21 mouse cellular contexts compared by ENCODE assay signal in the genomic region with DNA sequence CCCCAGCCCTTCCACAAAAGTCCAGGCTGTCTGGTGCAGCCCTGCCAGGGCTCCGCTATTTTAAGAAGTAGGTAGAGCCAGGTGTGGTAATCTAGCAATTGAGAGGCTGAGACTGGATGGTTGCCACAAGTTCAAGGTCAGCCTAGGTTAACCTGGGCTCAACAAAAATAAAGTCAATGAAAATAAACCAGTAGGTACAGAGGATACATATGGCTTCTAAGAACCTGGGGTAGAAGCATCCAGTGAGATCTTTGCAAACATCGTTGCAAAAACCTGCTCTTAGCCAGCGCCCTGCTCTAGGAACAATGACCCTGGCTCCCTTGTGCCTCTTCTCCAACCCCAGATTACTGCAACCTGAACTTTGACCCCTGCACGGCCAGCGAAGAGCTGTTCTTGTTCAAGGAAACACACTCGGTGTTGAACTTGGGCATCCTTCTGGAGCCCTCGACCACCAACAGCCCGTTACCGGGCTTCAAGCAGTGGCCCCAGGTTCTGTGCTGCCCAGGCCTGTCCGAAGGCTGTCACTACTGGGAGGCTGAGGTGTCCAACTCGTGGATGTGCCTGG. TPM values are rescaled to one million over a fixed set of nuclear protein-coding genes. Genes with fewer than 3 reads are reported as not detected.
DNase-seq lines count a peak whose midpoint lies in the region; ATAC-seq and TF ChIP-seq lines count a peak whose summit lies in the region.
"Had no signal": no experiment of that assay in that cellular context is flagged by ENCODE, and none has a peak within 500 bp of the region (broad histone marks: within the 10 kb centered on the region; RNA-seq: fewer than 3 reads in every experiment).

No protein-coding gene starts in this region.

- H3K4me2 ChIP-seq in heart, postnatal 0 days (ENCODE audit: low read depth, low read length), result no peak overlapping the region
- H3K4me2 ChIP-seq in intestine, embryonic 15.5 days (replicated peaks), result peak overlapping the region; percentile 30; the same call in 1 of the 2 replicates
- H3K4me2 ChIP-seq in kidney, embryonic 15.5 days, result no peak overlapping the region
- H3K4me2 ChIP-seq in liver, postnatal 0 days (ENCODE audit: low read depth, low read length), result peak overlapping the region; percentile 56
- H3K4me2 ChIP-seq: embryonic facial prominence, embryonic 12.5 days; hindbrain, embryonic 14.5 days; midbrain, embryonic 12.5 days had no signal

- TF ChIP-seq CTCF in heart, postnatal 0 days (IDR thresholded peaks at IDR 0.05; ENCODE audit: low read depth), result no peak
- TF ChIP-seq CTCF in liver, postnatal 0 days (IDR thresholded peaks at IDR 0.05; ENCODE audit: low read depth), result no peak

- H3K27ac ChIP-seq in heart, postnatal 0 days (ENCODE audit: low read depth), result peak overlapping the region; percentile 80
- peak overlapping the region; percentile 71; the same call in 1 of the 2 replicates for H3K27ac ChIP-seq in intestine, embryonic 15.5 days
- peak overlapping the region; percentile 91 for H3K27ac ChIP-seq in kidney, embryonic 15.5 days
- H3K27ac ChIP-seq in liver, postnatal 0 days (ENCODE audit: low read depth), result peak overlapping the region; percentile 86
- H3K27ac ChIP-seq: hindbrain, embryonic 14.5 days; midbrain, embryonic 12.5 days had no signal

- 75% methylated on average over 11 of the region's 11 CpGs for WGBS in heart, postnatal 0 days
- WGBS in intestine, embryonic 15.5 days, result 74% methylated on average over 11 of the region's 11 CpGs
- WGBS in kidney, embryonic 15.5 days, result 79% methylated on average over 11 of the region's 11 CpGs
- 55% methylated on average over 11 of the region's 11 CpGs for WGBS in liver, postnatal 0 days (ENCODE audit: insufficient replicate concordance)

- H3K9ac ChIP-seq in heart, postnatal 0 days (replicated peaks; ENCODE audit: low read depth, low read length), result no peak overlapping the region
- H3K9ac ChIP-seq in intestine, embryonic 15.5 days, result no peak overlapping the region
- H3K9ac ChIP-seq in kidney, embryonic 15.5 days, result no peak overlapping the region
- H3K9ac ChIP-seq in liver, postnatal 0 days (replicated peaks), result peak overlapping the region; percentile 63
- H3K9ac ChIP-seq: embryonic facial prominence, embryonic 12.5 days; forebrain, postnatal 0 days; hindbrain, embryonic 14.5 days; midbrain, embryonic 12.5 days had no signal

- no peaks in the 10 kb centered on the region for H3K27me3 ChIP-seq in heart, postnatal 0 days (ENCODE audit: control insufficient read depth, insufficient read depth, low read length)
- no peaks in the 10 kb centered on the region for H3K27me3 ChIP-seq in intestine, embryonic 15.5 days (replicated peaks)
- no peaks in the 10 kb centered on the region for H3K27me3 ChIP-seq in kidney, embryonic 15.5 days
- H3K27me3 ChIP-seq in liver, postnatal 0 days (ENCODE audit: insufficient read depth, low read length), result no peaks in the 10 kb centered on the region
- H3K27me3 ChIP-seq: midbrain, embryonic 12.5 days had no signal

- H3K36me3 ChIP-seq in heart, postnatal 0 days (replicated peaks; ENCODE audit: control insufficient read depth, insufficient read depth, low read length), result no peaks in the 10 kb centered on the region
- no peaks in the 10 kb centered on the region for H3K36me3 ChIP-seq in intestine, embryonic 15.5 days
- H3K36me3 ChIP-seq in kidney, embryonic 15.5 days, result no peaks in the 10 kb centered on the region
- no peaks in the 10 kb centered on the region for H3K36me3 ChIP-seq in liver, postnatal 0 days (replicated peaks; ENCODE audit: insufficient read depth, low read length)
- H3K36me3 ChIP-seq: embryonic facial prominence, embryonic 12.5 days; midbrain, embryonic 12.5 days had no signal

- no peaks in the 10 kb centered on the region for H3K9me3 ChIP-seq in heart, postnatal 0 days (replicated peaks; ENCODE audit: control insufficient read depth, low read length)
- H3K9me3 ChIP-seq in intestine, embryonic 15.5 days, result no peaks in the 10 kb centered on the region
- H3K9me3 ChIP-seq in kidney, embryonic 15.5 days (replicated peaks), result no peaks in the 10 kb centered on the region
- no peaks in the 10 kb centered on the region for H3K9me3 ChIP-seq in liver, postnatal 0 days (ENCODE audit: low read length)
- H3K9me3 ChIP-seq: embryonic facial prominence, embryonic 12.5 days; midbrain, embryonic 12.5 days had no signal

- peaks cover 24% of the 10 kb centered on the region for H3K4me1 ChIP-seq in heart, postnatal 0 days (ENCODE audit: control insufficient read depth, insufficient read depth)
- peaks cover 25% of the 10 kb centered on the region for H3K4me1 ChIP-seq in intestine, embryonic 15.5 days (replicated peaks)
- H3K4me1 ChIP-seq in kidney, embryonic 15.5 days, result peaks cover 44% of the 10 kb centered on the region
- H3K4me1 ChIP-seq in liver, postnatal 0 days (ENCODE audit: insufficient read depth), result peaks cover 25% of the 10 kb centered on the region
- H3K4me1 ChIP-seq: midbrain, embryonic 12.5 days had no signal

- no peak overlapping the region for H3K4me3 ChIP-seq in heart, postnatal 0 days (ENCODE audit: low read depth, low read length)
- H3K4me3 ChIP-seq in intestine, embryonic 15.5 days (replicated peaks), result no peak overlapping the region
- no peak overlapping the region for H3K4me3 ChIP-seq in kidney, embryonic 15.5 days (replicated peaks)
- H3K4me3 ChIP-seq in liver, postnatal 0 days (ENCODE audit: low read depth, low read length), result peak overlapping the region; percentile 13; the same call in 1 of the 2 replicates
- H3K4me3 ChIP-seq: embryonic facial prominence, embryonic 12.5 days; midbrain, embryonic 12.5 days had no signal

- DNase-seq in heart, postnatal 0 days (ENCODE audit: low spot score), result no peak
- no peak for DNase-seq in heart, postnatal 25 days (ENCODE audit: low spot score)
- peak; percentile 49 for DNase-seq in liver, postnatal 0 days
- no peak for DNase-seq in left cerebral cortex, postnatal 36 days (ENCODE audit: low spot score in 2 of 2)
- no peak for DNase-seq in frontal cortex, adult 2 months (ENCODE audit: extremely low spot score in 1 of 2, low spot score in 1 of 2)
- DNase-seq: cerebellum, postnatal 14 days; forebrain, postnatal 0 days; gastrocnemius, postnatal 14 days; left cerebral cortex, postnatal 4 days; lung, postnatal 14 days; right cerebral cortex, postnatal 4 days had no signal

- ATAC-seq in heart, postnatal 0 days (ENCODE audit: insufficient read depth, low read depth), result peak; percentile 28
- ATAC-seq in intestine, embryonic 15.5 days, result 0 out of 2 replicates have a peak, but pooled peaks have one; percentile 4
- no peak for ATAC-seq in kidney, embryonic 15.5 days (replicated peaks; ENCODE audit: low FRiP score)
- ATAC-seq in liver, postnatal 0 days, result peak; percentile 43
- ATAC-seq: forebrain, postnatal 0 days had no signal

- TF ChIP-seq EP300 in heart, postnatal 0 days (IDR thresholded peaks at IDR 0.05; ENCODE audit: low read depth), result no peak
- TF ChIP-seq EP300 in liver, postnatal 0 days (IDR thresholded peaks at IDR 0.05; ENCODE audit: low read depth), result no peak

- intact Hi-C loops in heart, postnatal 25 days (cut with DNase I), result no loop called here
- intact Hi-C loops in left cerebral cortex, postnatal 36 days (cut with DNase I), result no loop called here

RNA-seq across cellular contexts. Expression of gene Trim80, which starts 7.1 kb away (rescaled TPM):
- total RNA-seq in heart, postnatal 0 days (2014; rRNA removed; ENCODE audit: low replicate concordance), result not detected in 2 replicates
- polyA plus RNA-seq in heart, postnatal 0 days (2015; fragmentation: Nextera tagmentation; extraction: Ambion mirVana), result 0.18 and 0.26 TPM in 2 replicates
- total RNA-seq in heart, postnatal 25 days (2021), result not detected
- 0.49 and 0.66 TPM in 2 replicates for polyA plus RNA-seq in intestine, embryonic 15.5 days (2015; fragmentation: Nextera tagmentation; extraction: Ambion mirVana)
- 0.18 and 0.30 TPM in 2 replicates for polyA plus RNA-seq in kidney, embryonic 15.5 days (2015; fragmentation: Nextera tagmentation; extraction: Ambion mirVana)
- polyA plus RNA-seq in liver, postnatal 0 days (2015; fragmentation: Nextera tagmentation; extraction: Ambion mirVana), result 2.1 and 2.8 TPM in 2 replicates
- not detected for total RNA-seq in left cerebral cortex, postnatal 36 days (2021)
- 0.06 and 0.17 TPM in 2 replicates for polyA plus RNA-seq in frontal cortex, adult 2 months (2012; rRNA removed)
- total RNA-seq: CH12.LX; forebrain, postnatal 0 days; gastrocnemius, postnatal 14 days; layer of hippocampus, adult 8-10 months had no signal
- polyA plus RNA-seq: embryonic facial prominence, embryonic 12.5 days; forebrain, postnatal 0 days; hindbrain, embryonic 14.5 days; midbrain, embryonic 12.5 days; neural tube, embryonic 11.5 days; stomach, embryonic 14.5 days had no signal

RNA-seq across cellular contexts. Expression of gene Slc16a5, which starts 14.9 kb away (rescaled TPM):
- 0.99 and 3.8 TPM in 2 replicates for total RNA-seq in heart, postnatal 0 days (2014; rRNA removed; ENCODE audit: low replicate concordance)
- polyA plus RNA-seq in heart, postnatal 0 days (2015; fragmentation: Nextera tagmentation; extraction: Ambion mirVana), result 0.11 and 0.15 TPM in 2 replicates
- total RNA-seq in heart, postnatal 25 days (2021), result not detected
- 2.8 and 3.7 TPM in 2 replicates for polyA plus RNA-seq in intestine, embryonic 15.5 days (2015; fragmentation: Nextera tagmentation; extraction: Ambion mirVana)
- 15.8 and 22.3 TPM in 2 replicates for polyA plus RNA-seq in kidney, embryonic 15.5 days (2015; fragmentation: Nextera tagmentation; extraction: Ambion mirVana)
- polyA plus RNA-seq in liver, postnatal 0 days (2015; fragmentation: Nextera tagmentation; extraction: Ambion mirVana), result 10.4 and 11.5 TPM in 2 replicates
- total RNA-seq in left cerebral cortex, postnatal 36 days (2021), result not detected
- 0.06 TPM in 1 of 2 replicates, not detected in the other for polyA plus RNA-seq in frontal cortex, adult 2 months (2012; rRNA removed)
- total RNA-seq: forebrain, postnatal 0 days; gastrocnemius, postnatal 14 days; left cerebral cortex, postnatal 4 days had no signal
- polyA plus RNA-seq: adrenal gland, adult 2 months; hindbrain, embryonic 14.5 days had no signal

RNA-seq across cellular contexts. Expression of gene Kctd2, which starts 27.5 kb away (rescaled TPM):
- 8.3 and 8.4 TPM in 2 replicates for total RNA-seq in heart, postnatal 0 days (2014; rRNA removed; ENCODE audit: low replicate concordance)
- 15.1 and 15.6 TPM in 2 replicates for polyA plus RNA-seq in heart, postnatal 0 days (2015; fragmentation: Nextera tagmentation; extraction: Ambion mirVana)
- total RNA-seq in heart, postnatal 25 days (2021), result 10 to 100 TPM; 27.0 to 28.0 TPM
- polyA plus RNA-seq in intestine, embryonic 15.5 days (2015; fragmentation: Nextera tagmentation; extraction: Ambion mirVana), result 12.1 and 13.5 TPM in 2 replicates
- polyA plus RNA-seq in kidney, embryonic 15.5 days (2015; fragmentation: Nextera tagmentation; extraction: Ambion mirVana), result 14.1 and 16.4 TPM in 2 replicates
- 5.4 and 6.3 TPM in 2 replicates for polyA plus RNA-seq in liver, postnatal 0 days (2015; fragmentation: Nextera tagmentation; extraction: Ambion mirVana)
- 10 to 100 TPM; 72.0 to 79.2 TPM for total RNA-seq in left cerebral cortex, postnatal 36 days (2021)
- 71.8 and 78.7 TPM in 2 replicates for polyA plus RNA-seq in frontal cortex, adult 2 months (2012; rRNA removed)

RNA-seq across cellular contexts. Expression of gene Atp5h, which starts 27.6 kb away (rescaled TPM):
- total RNA-seq in heart, postnatal 0 days (2014; rRNA removed; ENCODE audit: low replicate concordance), result 991 and 1,040 TPM in 2 replicates
- polyA plus RNA-seq in heart, postnatal 0 days (2015; fragmentation: Nextera tagmentation; extraction: Ambion mirVana), result 4,106 and 4,345 TPM in 2 replicates
- 1,000 to 10,000 TPM; 2,312 to 2,343 TPM for total RNA-seq in heart, postnatal 25 days (2021)
- 989 and 991 TPM in 2 replicates for polyA plus RNA-seq in intestine, embryonic 15.5 days (2015; fragmentation: Nextera tagmentation; extraction: Ambion mirVana)
- 1,004 and 1,083 TPM in 2 replicates for polyA plus RNA-seq in kidney, embryonic 15.5 days (2015; fragmentation: Nextera tagmentation; extraction: Ambion mirVana)
- 857 and 872 TPM in 2 replicates for polyA plus RNA-seq in liver, postnatal 0 days (2015; fragmentation: Nextera tagmentation; extraction: Ambion mirVana)
- total RNA-seq in left cerebral cortex, postnatal 36 days (2021), result 100 to 1,000 TPM; 417 to 474 TPM
- 785 and 842 TPM in 2 replicates for polyA plus RNA-seq in frontal cortex, adult 2 months (2012; rRNA removed)

RNA-seq across cellular contexts. Expression of gene Armc7, which starts 28.1 kb away (rescaled TPM):
- total RNA-seq in heart, postnatal 0 days (2014; rRNA removed; ENCODE audit: low replicate concordance), result 1.8 and 8.7 TPM in 2 replicates
- 3.3 TPM in 2 replicates for polyA plus RNA-seq in heart, postnatal 0 days (2015; fragmentation: Nextera tagmentation; extraction: Ambion mirVana)
- total RNA-seq in heart, postnatal 25 days (2021), result 1 to 10 TPM; 1.4 to 2.3 TPM
- 6.6 and 8.0 TPM in 2 replicates for polyA plus RNA-seq in intestine, embryonic 15.5 days (2015; fragmentation: Nextera tagmentation; extraction: Ambion mirVana)
- 8.6 and 9.1 TPM in 2 replicates for polyA plus RNA-seq in kidney, embryonic 15.5 days (2015; fragmentation: Nextera tagmentation; extraction: Ambion mirVana)
- 2.9 and 3.9 TPM in 2 replicates for polyA plus RNA-seq in liver, postnatal 0 days (2015; fragmentation: Nextera tagmentation; extraction: Ambion mirVana)
- 10 to 100 TPM; 13.0 to 13.5 TPM for total RNA-seq in left cerebral cortex, postnatal 36 days (2021)
- 9.9 TPM in 2 replicates for polyA plus RNA-seq in frontal cortex, adult 2 months (2012; rRNA removed)

Comparison
In these comparisons a context has a peak if more than half of its experiments do, and no peak if none do; other contexts are left out.
1. H3K4me2 ChIP-seq: peak in intestine, embryonic 15.5 days (single experiment) and liver, postnatal 0 days (single experiment); none in heart, postnatal 0 days (single experiment) and kidney, embryonic 15.5 days (single experiment).
2. Peak in every context shown above with its lines, with median percentiles within 50 percentile points of each other: H3K27ac ChIP-seq.